Mouse (Mus musculus) ES-Bruce4 (cell line): ENCODE measurements around the gene Serhl. TPM values are rescaled to one million over a fixed set of nuclear protein-coding genes. Genes with fewer than 3 reads are reported as not detected.

Source experiments
- H3K27ac ChIP-seq: 2 replicates; pipeline ENCODE4 v1.5.1; 2012; ENCODE audit warnings: low read length, inconsistent platforms; ENCODE audit not compliant: insufficient read depth
- H3K27me3 ChIP-seq: 2 replicates; pipeline ENCODE4 v1.6.1; 2012; ENCODE audit warnings: mild to moderate bottlenecking, low read length, inconsistent platforms; ENCODE audit not compliant: control insufficient read depth, poor library complexity, insufficient read depth, severe bottlenecking
- H3K36me3 ChIP-seq: 2 replicates; pipeline ENCODE4 v1.6.1; 2012; ENCODE audit warnings: inconsistent platforms, mild to moderate bottlenecking, low read length, moderate library complexity; ENCODE audit not compliant: control insufficient read depth, poor library complexity, insufficient read depth, severe bottlenecking
- H3K4me1 ChIP-seq: one replicate; pipeline ENCODE4 v1.8.1; 2011; ENCODE audit warnings: low read length; ENCODE audit not compliant: control insufficient read depth, insufficient read depth
- H3K4me3 ChIP-seq: 2 replicates; pipeline ENCODE4 v1.5.1; 2011; ENCODE audit warnings: low read depth, mild to moderate bottlenecking, low read length
- H3K9ac ChIP-seq: 2 replicates; pipeline ENCODE4 v1.6.1; 2012; ENCODE audit warnings: low read depth, mild to moderate bottlenecking, inconsistent platforms; ENCODE audit not compliant: poor library complexity, severe bottlenecking
- H3K9me3 ChIP-seq: replicated peaks from 2 replicates; pipeline ENCODE4 v1.6.1; 2012; ENCODE audit warnings: mild to moderate bottlenecking, low read length, inconsistent platforms; ENCODE audit not compliant: control insufficient read depth, poor library complexity, insufficient read depth, severe bottlenecking
- CTCF ChIP-seq: IDR thresholded peaks from one replicate; pipeline ENCODE4 v1.8.1; 2011; ENCODE audit warnings: low read depth, low read length
- EP300 ChIP-seq: IDR thresholded peaks from 2 replicates; pipeline ENCODE4 v1.6.1; 2011; ENCODE audit warnings: low read depth, low read length; ENCODE audit not compliant: insufficient read depth
- POLR2A ChIP-seq: IDR thresholded peaks from one replicate; pipeline ENCODE4 v1.8.1; 2011; ENCODE audit warnings: low read length; ENCODE audit not compliant: insufficient read depth
- polyA plus RNA-seq: library from polyadenylated mRNA; stranded (reverse); fragments of >200 nt; gene quantifications from 2 replicates; pipeline ENCODE4 v1.2.4, GENCODE M21; 2011; ENCODE audit warnings: low read depth; ENCODE audit not compliant: missing spikeins, insufficient read depth, insufficient read length

Serhl gene
- polyA plus RNA-seq, 1 experiment = 20.5 TPM

DNA sequence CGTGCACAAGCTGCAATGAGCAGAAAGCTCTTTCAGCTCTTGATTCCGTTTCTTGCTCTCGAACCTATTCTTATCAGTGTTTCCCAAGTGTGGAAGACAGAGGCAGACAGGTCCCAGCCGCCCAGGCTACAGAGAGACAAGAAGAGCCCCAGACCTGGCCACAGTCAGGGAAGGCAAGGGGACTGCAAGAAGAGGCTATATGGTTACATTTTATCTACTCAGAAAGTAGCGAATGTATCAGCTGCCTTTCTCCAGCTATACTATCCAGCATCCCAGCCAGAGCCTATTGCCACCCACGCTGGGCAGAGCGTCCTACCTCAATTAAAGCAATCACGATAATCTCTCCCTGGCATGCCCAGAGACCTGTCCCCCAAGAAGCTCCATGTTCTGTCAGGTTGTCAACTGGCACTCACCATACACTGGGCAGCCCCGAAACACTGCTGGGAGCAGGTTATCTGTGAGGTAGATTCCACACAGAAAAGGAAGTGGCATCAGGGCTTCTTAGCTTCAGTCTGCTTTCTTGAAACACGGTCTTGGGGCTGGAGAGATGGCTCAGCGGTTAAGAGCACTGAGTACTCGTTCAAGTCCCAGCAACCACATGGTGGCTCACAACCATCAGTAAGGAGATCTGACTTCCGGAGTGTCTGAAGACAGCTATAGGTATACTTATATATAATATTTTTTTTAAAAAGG is 2.5 kb upstream of the Serhl start:
- Histone ChIP-seq H3K9ac (no peak overlapping the region), H3K4me1 (peaks cover 5% of the 10 kb centered on the region), H3K36me3 (no peaks in the 10 kb centered on the region), H3K27ac (no peak overlapping the region), H3K27me3 (no peaks in the 10 kb centered on the region), H3K9me3 (no peaks in the 10 kb centered on the region), H3K4me3 (no peak overlapping the region)
- TF ChIP-seq CTCF = no peak
- TF ChIP-seq EP300 = no peak
- TF ChIP-seq POLR2A = no peak

DNA sequence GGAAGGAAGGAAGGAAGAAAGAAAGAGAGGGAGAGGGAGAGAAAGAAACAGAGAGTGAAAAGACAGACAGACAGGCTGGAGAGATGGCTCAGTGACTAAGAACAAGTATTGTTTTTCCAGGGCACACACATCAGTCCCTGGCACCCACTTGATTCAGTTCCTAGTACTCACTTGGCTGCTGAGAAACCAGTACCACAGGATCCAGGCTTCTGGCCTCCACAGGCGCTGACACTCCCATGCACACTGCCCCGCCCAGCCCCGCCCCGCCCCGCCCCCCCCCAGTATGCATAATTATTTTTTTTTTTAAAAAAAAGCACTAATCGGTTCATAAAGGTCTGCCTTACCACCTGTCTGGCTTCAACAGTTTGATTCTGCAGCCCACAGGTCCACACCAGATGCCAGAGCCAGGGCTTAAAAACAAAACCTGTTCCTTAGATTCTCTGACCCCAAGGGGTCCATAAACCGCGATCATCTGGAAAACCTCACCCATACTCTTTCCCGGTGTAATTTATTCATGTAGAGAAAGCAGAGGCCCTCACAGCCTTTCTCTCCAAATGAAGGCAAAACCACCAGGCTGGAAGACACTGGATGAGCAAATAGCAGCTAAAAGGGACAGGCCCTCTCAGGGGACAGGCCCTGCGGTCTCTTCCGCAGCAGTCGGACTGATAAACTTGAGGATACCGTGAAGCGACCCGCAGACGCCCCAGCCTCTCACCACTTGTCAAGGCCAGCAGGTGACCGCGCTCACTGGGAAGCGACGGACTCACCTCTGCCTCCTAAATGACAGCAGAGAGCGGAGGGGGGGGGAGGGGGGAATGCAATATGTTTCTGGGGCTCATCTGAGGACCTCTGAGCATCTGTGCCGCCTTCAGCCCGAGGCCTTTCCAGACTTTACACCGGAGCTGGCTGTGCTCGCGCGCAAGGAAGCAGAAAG is 544 bp upstream of the Serhl start:
- H3K4me3 ChIP-seq = no peak overlapping the region
- H3K27me3 ChIP-seq = no peaks in the 10 kb centered on the region
- TF ChIP-seq POLR2A (no peak), EP300 (peak; percentile 37; the same call in 1 of the 2 replicates)
- no peaks in the 10 kb centered on the region for H3K9me3 ChIP-seq
- no peaks in the 10 kb centered on the region for H3K36me3 ChIP-seq
- H3K4me1 ChIP-seq = peaks cover 5% of the 10 kb centered on the region
- no peak overlapping the region for H3K27ac ChIP-seq
- no peak overlapping the region for H3K9ac ChIP-seq

DNA sequence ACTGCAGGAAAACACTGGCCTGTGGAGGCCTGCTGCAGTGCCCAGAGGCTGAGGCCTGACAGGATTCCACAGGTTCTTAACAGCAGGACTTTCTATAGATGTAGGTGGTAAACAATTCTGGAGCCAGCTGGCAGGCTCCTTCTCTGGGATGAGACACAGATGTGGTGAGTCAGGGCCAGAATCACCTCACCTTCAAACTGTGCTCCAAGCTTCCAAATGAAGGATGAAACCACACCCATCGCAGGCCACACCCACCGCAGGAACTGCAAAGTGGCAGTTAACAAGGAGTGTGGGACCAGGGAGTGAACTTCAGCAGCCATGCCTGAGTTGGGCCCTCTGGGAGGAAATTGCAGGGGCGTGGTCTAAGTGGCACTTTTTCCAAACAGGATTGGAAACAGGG is 1.6 kb downstream of the Serhl start:
- Histone ChIP-seq H3K4me3 (no peak overlapping the region), H3K9me3 (no peaks in the 10 kb centered on the region), H3K36me3 (no peaks in the 10 kb centered on the region), H3K27ac (0 out of 2 replicates have a peak overlapping the region, but pooled peaks have one; percentile 11), H3K27me3 (no peaks in the 10 kb centered on the region), H3K4me1 (peaks cover 5% of the 10 kb centered on the region), H3K9ac (no peak overlapping the region)
- TF ChIP-seq POLR2A (no peak), EP300 (peak; percentile 67; the same call in 1 of the 2 replicates), CTCF (no peak)

DNA sequence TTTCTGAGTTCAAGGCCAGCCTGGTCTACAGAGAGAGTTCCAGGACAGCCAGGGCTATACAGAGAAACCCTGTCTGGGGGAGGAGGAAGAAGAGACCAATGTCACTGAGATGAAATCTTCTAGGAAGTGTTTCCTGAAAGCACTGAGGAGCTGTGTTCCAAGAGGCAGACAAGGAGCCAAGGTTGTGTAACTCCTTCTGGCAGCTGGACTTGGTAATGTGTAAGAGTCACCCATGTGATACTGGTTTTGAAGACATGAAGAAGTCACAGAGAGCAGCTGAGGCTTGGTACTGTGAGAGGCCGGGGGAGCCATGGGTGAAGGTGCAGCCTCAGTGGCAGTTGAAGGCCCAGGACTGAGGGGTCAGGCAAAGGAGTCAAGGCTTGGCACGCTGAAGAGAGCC is 4.4 kb downstream of the Serhl start:
- Histone ChIP-seq H3K9ac (no peak overlapping the region), H3K36me3 (no peaks in the 10 kb centered on the region), H3K4me1 (peaks cover 3% of the 10 kb centered on the region), H3K27me3 (no peaks in the 10 kb centered on the region), H3K4me3 (no peak overlapping the region), H3K9me3 (no peaks in the 10 kb centered on the region), H3K27ac (no peak overlapping the region)
- TF ChIP-seq POLR2A = no peak

DNA sequence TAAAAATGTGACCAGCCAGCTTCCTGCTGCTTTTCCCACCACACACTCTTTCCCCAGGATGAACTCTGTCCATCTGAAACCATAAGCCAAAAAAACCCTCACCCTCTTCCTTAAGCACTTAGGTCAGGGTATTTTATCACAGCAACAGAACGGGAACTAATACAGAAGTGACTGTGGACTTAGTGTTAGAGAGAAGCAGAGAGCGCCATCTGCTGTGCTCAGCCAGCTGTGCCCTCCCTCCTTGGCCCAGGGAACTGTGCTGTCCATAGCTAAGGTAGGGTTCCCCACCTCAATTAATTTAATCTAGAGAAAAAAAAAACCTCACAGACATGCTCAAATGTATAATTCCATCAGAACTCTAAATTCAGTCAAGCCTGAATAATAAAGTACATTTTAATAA is 6.6 kb downstream of the Serhl start:
- Histone ChIP-seq H3K4me1 (no peaks in the 10 kb centered on the region), H3K9ac (no peak overlapping the region), H3K4me3 (no peak overlapping the region), H3K27ac (no peak overlapping the region), H3K36me3 (no peaks in the 10 kb centered on the region), H3K9me3 (no peaks in the 10 kb centered on the region), H3K27me3 (no peaks in the 10 kb centered on the region)
- TF ChIP-seq CTCF = peak; percentile 85
- no peak for TF ChIP-seq EP300
